Mouse (Mus musculus) brown adipose tissue, adult 24 weeks (tissue): ENCODE measurements at regions not wholly inside any gene's neighbourhood (a gene's known extent, or its start where the extent isn't known, plus 50 kb on each side); places are given as distances from the start of the nearest gene placed in this dataset.

Source experiments
- H3K27ac ChIP-seq: fragments of 200-500 bp; replicated peaks from 2 replicates; pipeline ENCODE4 v1.5.1; 2012; ENCODE audit warnings: low read depth, mild to moderate bottlenecking, low read length
- H3K4me1 ChIP-seq: fragments of 200-500 bp; 2 replicates; pipeline ENCODE4 v1.6.1; 2012; ENCODE audit warnings: low read length, mixed read lengths; ENCODE audit not compliant: control insufficient read depth, insufficient read depth, insufficient read length
- H3K4me3 ChIP-seq: fragments of 200-500 bp; 2 replicates; pipeline ENCODE4 v1.5.1; 2012; ENCODE audit warnings: low read depth, mild to moderate bottlenecking, low read length, moderate library complexity; ENCODE audit not compliant: insufficient read depth

GRCm38 (mm10) chr2:160421216-160421911 lies 54.5 kb upstream of the Mafb start:
- no peak overlapping the region for H3K4me3 ChIP-seq
- no peak overlapping the region for H3K27ac ChIP-seq
- H3K4me1 ChIP-seq: no peaks in the 10 kb centered on the region

- no peak overlapping the region for H3K4me3 ChIP-seq
- no peaks in the 10 kb centered on the region for H3K4me1 ChIP-seq
- H3K27ac ChIP-seq: no peak overlapping the region
Observed at GRCm38 (mm10) chr2:160424491-160424890, 57.6 kb upstream of the Mafb start.

- Histone ChIP-seq H3K4me1 (no peaks in the 10 kb centered on the region), H3K4me3 (no peak overlapping the region), H3K27ac (no peak overlapping the region)
Observed at GRCm38 (mm10) chr2:160427431-160427830, 60.6 kb upstream of the Mafb start.

GRCm38 (mm10) chr2:160433252-160433651 lies 66.4 kb upstream of the Mafb start:
- H3K4me1 ChIP-seq: peaks cover 3% of the 10 kb centered on the region; the same call in 1 of the 2 replicates
- peak overlapping the region; percentile 28; the same call in 1 of the 2 replicates for H3K27ac ChIP-seq
- H3K4me3 ChIP-seq: no peak overlapping the region

- Histone ChIP-seq H3K27ac (no peak overlapping the region), H3K4me1 (peaks cover 3% of the 10 kb centered on the region; the same call in 1 of the 2 replicates), H3K4me3 (no peak overlapping the region)
Observed at GRCm38 (mm10) chr2:160434701-160435100, 67.8 kb upstream of the Mafb start.

- no peak overlapping the region for H3K4me3 ChIP-seq
- H3K4me1 ChIP-seq: peaks cover 3% of the 10 kb centered on the region; the same call in 1 of the 2 replicates
- H3K27ac ChIP-seq: no peak overlapping the region
Observed at GRCm38 (mm10) chr2:160435622-160436021, 68.8 kb upstream of the Mafb start.

- no peak overlapping the region for H3K4me3 ChIP-seq
- no peaks in the 10 kb centered on the region for H3K4me1 ChIP-seq
- H3K27ac ChIP-seq: no peak overlapping the region
Observed at GRCm38 (mm10) chr2:160439028-160439427, 72.2 kb upstream of the Mafb start.

- H3K4me1 ChIP-seq: no peaks in the 10 kb centered on the region
- H3K27ac ChIP-seq: no peak overlapping the region
- H3K4me3 ChIP-seq: no peak overlapping the region
Observed at GRCm38 (mm10) chr2:160440236-160440635, 73.4 kb upstream of the Mafb start.

GRCm38 (mm10) chr2:160451057-160451456 lies 84.2 kb upstream of the Mafb start:
- peak overlapping the region; percentile 26; the same call in 1 of the 2 replicates for H3K4me3 ChIP-seq
- peak overlapping the region; percentile 32; the same call in 1 of the 2 replicates for H3K27ac ChIP-seq
- peaks cover 3% of the 10 kb centered on the region; the same call in 1 of the 2 replicates for H3K4me1 ChIP-seq

GRCm38 (mm10) chr2:160451481-160452238 lies 84.8 kb upstream of the Mafb start:
- H3K27ac ChIP-seq: peak overlapping the region; percentile 77
- peaks cover 3% of the 10 kb centered on the region; the same call in 1 of the 2 replicates for H3K4me1 ChIP-seq
- peak overlapping the region; percentile 54 for H3K4me3 ChIP-seq

- H3K4me3 ChIP-seq: peak overlapping the region; percentile 54; the same call in 1 of the 2 replicates
- H3K27ac ChIP-seq: 0 out of 2 replicates have a peak overlapping the region, but pooled peaks have one; percentile 19
- H3K4me1 ChIP-seq: peaks cover 3% of the 10 kb centered on the region; the same call in 1 of the 2 replicates
Observed at GRCm38 (mm10) chr2:160452239-160452530, 85.3 kb upstream of the Mafb start.

GRCm38 (mm10) chr2:160452730-160453129 lies 85.9 kb upstream of the Mafb start:
- H3K4me3 ChIP-seq: no peak overlapping the region
- peaks cover 3% of the 10 kb centered on the region; the same call in 1 of the 2 replicates for H3K4me1 ChIP-seq
- H3K27ac ChIP-seq: no peak overlapping the region

GRCm38 (mm10) chr2:160455617-160456016 lies 88.8 kb upstream of the Mafb start:
- H3K4me1 ChIP-seq: peaks cover 3% of the 10 kb centered on the region; the same call in 1 of the 2 replicates
- no peak overlapping the region for H3K4me3 ChIP-seq

GRCm38 (mm10) chr2:160456681-160457080 lies 89.8 kb upstream of the Mafb start:
- peaks cover 3% of the 10 kb centered on the region; the same call in 1 of the 2 replicates for H3K4me1 ChIP-seq
- H3K4me3 ChIP-seq: no peak overlapping the region
- no peak overlapping the region for H3K27ac ChIP-seq

More at GRCm38 (mm10) chr2:160455617-160456016, 88.8 kb upstream of the Mafb start:
- no peak overlapping the region for H3K27ac ChIP-seq

- Histone ChIP-seq H3K4me1 (no peaks in the 10 kb centered on the region), H3K4me3 (no peak overlapping the region), H3K27ac (no peak overlapping the region)
Observed at GRCm38 (mm10) chr2:160471561-160471960, 104.7 kb upstream of the Mafb start.
